Mouse (Mus musculus): ENCODE data around the gene Apol6.

- TF ChIP-seq CTCF (IDR thresholded peaks at IDR 0.05; ENCODE audit: extremely low read depth, insufficient read depth, insufficient read length, insufficient replicate concordance) (no peak), POLR2A (IDR thresholded peaks at IDR 0.05; ENCODE audit: low read depth, low read length) (no peak)
These were observed 8.1 kb upstream of the Apol6 start for GRCm38 (mm10) chr15:77036320-77036988.

Measured in spleen, adult 2 months (tissue).